Mouse (Mus musculus): ENCODE results near the gene Ciita. TPM values are rescaled to one million over a fixed set of nuclear protein-coding genes. Genes with fewer than 3 reads are reported as not detected.

Ciita gene
- under 1 TPM; 0.14 to 0.22 TPM for total RNA-seq (2021)
- long read RNA-seq, experiment 1: 0 reads
- long read RNA-seq, experiment 2: 0 reads

GRCm38 (mm10) chr16:10479857-10480256 lies at the start of gene Ciita:
Ciita (plus strand) TSS chr16:10480059.
- no peak for DNase-seq
- intact Hi-C loops (cut with DNase I; ENCODE audit: low total_unique reads): no loop called here

DNA sequence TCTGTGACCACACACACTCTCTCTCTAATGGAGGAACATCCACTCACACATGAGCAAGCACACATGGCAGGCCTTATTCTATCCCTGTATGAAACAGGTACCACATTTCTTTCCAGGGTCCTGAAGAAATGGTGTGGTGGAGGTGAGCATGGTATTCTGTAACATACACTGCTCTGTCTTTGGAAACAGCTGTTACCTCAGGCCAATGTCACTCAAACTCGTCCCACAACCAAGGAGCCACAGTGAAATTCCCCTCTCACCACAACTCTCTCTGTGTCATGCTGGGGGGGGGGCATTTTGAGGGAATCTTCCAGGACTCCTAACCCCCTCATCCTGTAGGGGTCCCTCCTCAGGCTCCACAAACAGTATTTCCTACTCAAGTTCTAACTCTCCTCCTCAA lies 47.9 kb upstream of the Ciita start:
- no peak for DNase-seq
- intact Hi-C loops (cut with DNase I; ENCODE audit: low total_unique reads): no loop called here

GRCm38 (mm10) chr16:10432387-10432786 lies 47.5 kb upstream of the Ciita start:
- intact Hi-C loops (cut with DNase I; ENCODE audit: low total_unique reads): no loop called here
- DNase-seq: no peak

- intact Hi-C loops (cut with DNase I; ENCODE audit: low total_unique reads): no loop called here
These were observed 46.5 kb upstream of the Ciita start for GRCm38 (mm10) chr16:10433344-10433743.

DNA sequence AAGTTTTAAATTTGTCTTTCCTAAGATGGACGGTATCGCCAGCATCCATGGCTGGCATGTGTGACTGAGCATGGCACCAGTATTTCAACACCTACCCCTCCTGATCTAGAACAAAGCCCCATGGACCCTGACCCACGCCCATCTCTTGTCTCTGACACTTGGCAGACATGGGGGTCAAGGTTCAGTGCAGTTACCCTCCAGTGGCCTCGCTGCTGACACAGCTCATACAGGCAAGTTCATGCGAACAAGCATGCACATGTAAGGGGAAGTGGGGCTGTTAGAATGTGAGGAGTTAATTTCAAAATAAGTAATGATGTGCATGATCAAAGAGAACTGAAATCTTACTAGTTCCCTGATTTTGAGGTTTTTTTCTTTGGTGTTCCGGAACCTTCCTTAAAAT lies 43.7 kb upstream of the Ciita start:
- intact Hi-C loops (cut with DNase I; ENCODE audit: low total_unique reads): no loop called here
- no peak for DNase-seq

More at GRCm38 (mm10) chr16:10433344-10433743, 46.5 kb upstream of the Ciita start:
- DNase-seq: no peak

GRCm38 (mm10) chr16:10438055-10438454 lies 41.8 kb upstream of the Ciita start:
- intact Hi-C loops (cut with DNase I; ENCODE audit: low total_unique reads): no loop called here
- DNase-seq: no peak

GRCm38 (mm10) chr16:10441328-10441727 lies 38.5 kb upstream of the Ciita start:
- no peak for DNase-seq
- intact Hi-C loops (cut with DNase I; ENCODE audit: low total_unique reads): no loop called here

DNA sequence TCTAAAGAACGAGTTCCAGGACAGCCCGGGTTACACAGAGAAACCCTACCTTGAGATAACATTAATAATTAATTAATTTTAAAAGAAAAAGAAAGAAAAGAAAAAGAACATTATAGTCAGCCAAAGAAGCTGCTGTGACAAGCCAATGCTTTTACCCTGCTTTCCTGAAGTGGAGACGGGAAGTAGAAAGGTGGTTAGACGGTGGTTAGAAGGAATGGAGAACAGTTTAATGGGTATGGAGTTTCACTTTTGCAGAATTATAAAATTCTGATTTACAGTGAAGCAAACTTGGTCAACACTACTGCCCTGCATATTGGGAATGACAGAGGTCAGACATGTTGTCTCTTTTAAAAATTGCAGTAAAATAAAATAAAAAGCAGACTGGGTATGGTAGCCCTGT lies 38.1 kb upstream of the Ciita start:
- intact Hi-C loops (cut with DNase I; ENCODE audit: low total_unique reads): no loop called here

DNA sequence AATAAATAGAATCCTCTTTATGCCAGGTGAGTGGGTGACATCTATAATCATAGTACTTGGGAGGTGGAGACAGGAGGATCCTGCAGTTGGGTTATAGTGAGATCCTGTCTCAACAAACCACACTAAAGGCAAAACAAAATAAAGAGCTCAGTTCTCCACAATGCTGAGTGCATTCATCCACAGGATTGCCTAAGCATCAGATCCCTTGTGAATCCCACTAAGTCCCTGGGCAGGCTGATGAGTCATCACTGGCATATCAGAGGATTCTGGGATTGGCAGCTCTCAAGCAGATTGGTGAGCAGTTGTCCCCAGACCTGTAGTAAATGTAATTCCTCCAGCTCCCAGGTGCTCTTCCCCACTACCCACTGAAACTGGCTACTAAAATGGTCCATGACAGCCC lies 36.1 kb upstream of the Ciita start:
- no peak for DNase-seq
- intact Hi-C loops (cut with DNase I; ENCODE audit: low total_unique reads): no loop called here

More for the DNA sequence above, 38.1 kb upstream of the Ciita start:
- no peak for DNase-seq

- intact Hi-C loops (cut with DNase I; ENCODE audit: low total_unique reads): no loop called here
These were observed 33.1 kb upstream of the Ciita start for GRCm38 (mm10) chr16:10446573-10447263.

GRCm38 (mm10) chr16:10447264-10447594 lies 32.6 kb upstream of the Ciita start, which contains the start of gene Tvp23a:
Tvp23a (minus strand) TSS chr16:10447362.
- intact Hi-C loops (cut with DNase I; ENCODE audit: low total_unique reads): no loop called here
- peak; percentile 62 for DNase-seq

More at GRCm38 (mm10) chr16:10446573-10447263, 33.1 kb upstream of the Ciita start:
- no peak for DNase-seq

DNA sequence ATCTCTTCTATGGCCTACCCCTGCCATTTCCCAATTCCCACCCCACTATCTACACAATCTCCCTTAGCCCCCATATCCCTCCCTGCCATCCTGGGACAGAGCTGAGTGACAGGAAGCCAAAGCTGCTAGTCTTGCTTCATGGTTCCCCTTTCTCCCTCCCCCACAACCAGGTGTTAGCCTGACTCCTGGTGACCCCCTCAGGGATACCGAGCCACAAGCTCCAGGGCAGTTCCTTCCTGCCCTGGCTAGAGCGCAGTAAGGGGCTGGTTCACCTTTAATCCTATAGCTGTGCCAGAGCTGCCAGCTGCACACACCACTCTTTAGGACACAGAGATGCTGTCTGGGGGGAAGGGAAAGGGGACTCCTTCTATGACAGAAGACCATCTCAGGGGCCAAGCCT lies 32.1 kb upstream of the Ciita start:
- no peak for DNase-seq
- intact Hi-C loops (cut with DNase I; ENCODE audit: low total_unique reads): no loop called here

- intact Hi-C loops (cut with DNase I; ENCODE audit: low total_unique reads): no loop called here
These were observed 30.9 kb upstream of the Ciita start for GRCm38 (mm10) chr16:10448931-10449330.

DNA sequence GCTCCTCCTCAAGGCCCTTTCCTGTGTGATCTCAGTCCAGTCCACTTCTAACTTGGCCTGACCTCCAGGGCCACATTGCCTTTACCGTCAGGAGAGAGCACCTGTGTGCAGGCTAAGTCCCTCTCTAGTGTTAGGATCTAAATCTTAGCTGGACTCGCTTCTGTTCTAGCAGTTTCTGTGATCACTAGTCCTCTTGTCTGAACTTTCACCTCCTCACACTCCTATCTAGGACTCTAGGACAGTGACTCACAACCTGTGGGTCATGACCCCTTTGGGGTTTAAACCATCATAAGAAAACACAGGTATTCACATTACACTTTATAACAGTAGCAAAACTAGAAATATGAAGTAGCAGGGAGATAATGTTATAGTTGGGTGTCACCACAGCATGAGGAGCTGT lies 28.0 kb upstream of the Ciita start:
- intact Hi-C loops (cut with DNase I; ENCODE audit: low total_unique reads): no loop called here
- no peak for DNase-seq

More at GRCm38 (mm10) chr16:10448931-10449330, 30.9 kb upstream of the Ciita start:
- DNase-seq: no peak

DNA sequence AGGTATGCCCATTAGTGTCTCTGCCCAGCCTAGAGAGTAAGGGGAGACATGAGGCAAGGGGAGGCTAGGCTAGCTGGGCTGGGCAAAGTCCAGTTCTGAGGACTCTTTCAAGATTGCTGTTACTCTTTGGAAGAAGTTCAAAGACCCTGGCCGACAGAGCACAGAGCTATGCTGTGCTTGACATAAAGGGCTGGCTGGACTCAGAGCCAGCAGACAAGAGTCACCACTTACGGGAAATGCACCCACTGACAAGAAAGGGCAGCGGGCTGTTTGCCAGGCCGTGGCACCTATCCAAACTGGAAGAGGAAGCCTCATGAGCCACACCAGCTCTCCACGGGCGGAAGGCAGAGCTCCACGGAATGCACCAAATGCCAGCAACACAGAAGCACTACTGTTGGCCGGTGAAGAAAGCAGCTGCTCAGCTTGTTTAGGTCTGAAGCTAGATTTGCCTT lies 27.4 kb upstream of the Ciita start:
- peak; percentile 67 for DNase-seq
- intact Hi-C loops (cut with DNase I; ENCODE audit: low total_unique reads): no loop called here

- intact Hi-C loops (cut with DNase I; ENCODE audit: low total_unique reads): no loop called here
- no peak for DNase-seq
These were observed 25.8 kb upstream of the Ciita start for GRCm38 (mm10) chr16:10453872-10454582.

- DNase-seq: no peak
- intact Hi-C loops (cut with DNase I; ENCODE audit: low total_unique reads): no loop called here
These were observed 25.3 kb upstream of the Ciita start for GRCm38 (mm10) chr16:10454583-10454974.

GRCm38 (mm10) chr16:10460188-10460587 lies 19.7 kb upstream of the Ciita start:
- DNase-seq: no peak
- intact Hi-C loops (cut with DNase I; ENCODE audit: low total_unique reads): no loop called here

DNA sequence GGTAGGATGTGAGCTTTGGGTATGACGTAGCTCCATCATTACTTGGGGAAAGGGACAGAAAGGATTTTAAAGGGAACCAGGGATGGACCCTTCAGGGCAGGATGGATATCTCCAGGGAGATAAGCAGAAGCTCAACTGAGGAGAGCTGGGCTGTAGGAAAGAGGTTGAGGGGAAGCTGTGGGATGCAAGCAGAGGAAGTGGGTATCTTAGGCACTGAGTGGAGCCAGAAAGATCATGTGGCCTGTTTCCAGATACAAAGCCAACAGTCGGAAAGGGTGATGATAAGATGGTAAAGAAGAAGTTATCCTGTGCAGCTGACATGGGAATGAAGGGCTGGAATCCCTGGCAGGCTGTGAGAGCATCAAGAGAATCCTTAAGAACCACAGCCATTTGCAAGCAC lies 18.7 kb upstream of the Ciita start:
- DNase-seq: no peak
- intact Hi-C loops (cut with DNase I; ENCODE audit: low total_unique reads): no loop called here

DNA sequence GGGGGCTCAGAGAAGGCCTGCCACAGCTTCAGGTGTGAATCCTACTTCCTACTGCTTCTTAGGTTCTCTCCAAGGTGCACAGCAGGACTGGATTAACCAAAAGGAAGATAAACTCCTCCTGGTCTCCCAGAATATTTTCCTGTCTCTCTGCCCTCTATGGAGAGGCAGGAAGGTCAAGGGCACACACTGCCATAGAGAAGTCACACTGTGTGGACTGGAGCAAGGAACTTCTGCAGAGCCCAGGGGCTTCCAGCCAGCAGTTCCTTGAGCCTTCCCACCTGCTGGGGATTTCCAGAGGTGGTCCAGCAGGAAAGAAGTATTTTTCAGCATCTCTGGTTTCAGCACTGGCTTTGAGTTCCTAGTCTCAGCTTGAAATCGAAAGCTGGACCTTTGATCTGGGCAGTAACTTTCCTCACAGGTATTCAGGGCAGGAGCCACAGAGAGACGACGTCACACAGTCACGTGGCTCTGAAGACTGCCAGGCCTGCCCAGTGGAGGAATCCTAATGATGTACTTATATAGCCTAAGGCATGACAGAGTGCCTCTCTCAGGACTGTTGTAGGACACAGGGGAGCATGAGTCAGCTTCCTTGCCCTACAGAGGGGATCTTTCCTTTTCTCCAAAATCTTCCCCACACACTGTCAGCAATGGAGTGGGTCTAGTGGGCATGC lies 14.7 kb upstream of the Ciita start:
- intact Hi-C loops (cut with DNase I; ENCODE audit: low total_unique reads): no loop called here
- DNase-seq: no peak
